Mouse (Mus musculus) v-Abl transformed pro-B cells (cell line): ENCODE data around the gene Igfbpl1.

Experiments used
- in situ Hi-C, 2 experiments: fragments of 400-800 bp; cut with MboI; formaldehyde crosslinking; loops; one replicate each; pipeline ENCODE4 v1.15.1; 2025; ENCODE audit not compliant: unreplicated experiment in 2 of 2

Igfbpl1 gene

DNA sequence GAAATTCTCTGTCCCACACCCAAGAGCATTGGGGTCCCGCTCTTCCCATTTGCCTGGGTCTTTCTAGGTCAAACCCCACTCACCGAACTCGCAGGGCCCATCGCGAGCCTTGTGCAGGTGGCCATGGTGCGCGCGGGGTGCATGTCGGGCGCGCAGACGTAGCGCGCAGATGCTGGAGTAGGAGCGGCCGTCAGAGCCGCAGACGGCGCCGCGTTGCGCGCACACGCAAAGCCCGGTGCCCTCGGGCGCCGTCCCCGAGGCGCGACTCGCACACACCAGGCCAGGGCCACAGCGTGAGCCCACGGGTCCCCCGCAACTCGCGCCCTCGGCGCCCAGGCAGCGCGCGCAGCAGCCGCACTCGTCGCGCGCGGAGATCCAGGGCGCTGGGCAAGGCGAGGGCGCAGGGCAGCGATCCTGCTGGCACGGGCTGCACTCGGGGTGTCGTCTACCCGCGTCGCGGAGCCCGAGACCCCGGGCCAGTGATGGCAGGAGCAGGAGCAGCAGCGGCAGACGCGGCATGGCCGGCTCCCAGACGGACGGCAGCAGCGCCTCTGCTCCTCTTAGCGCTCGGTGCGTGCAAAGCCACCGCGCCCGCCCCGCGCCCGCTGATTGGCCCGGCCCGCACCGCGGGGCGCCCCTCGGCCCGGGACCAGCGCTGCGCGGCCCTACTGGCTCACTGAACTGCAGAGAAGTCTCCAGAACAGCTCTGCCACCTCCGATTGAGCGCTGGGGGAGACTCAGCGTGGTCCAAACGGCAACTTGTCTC lies at the start of gene Igfbpl1:
Gene Igfbpl1 (minus strand): TSS at position 649 of the 766 bp plus-strand sequence.
- in situ Hi-C loops = no loop called here

- in situ Hi-C loops = no loop called here
Measured at GRCm38 (mm10) chr4:45872147-45872546, 45.4 kb upstream of the Igfbpl1 start.

- in situ Hi-C loops = no loop called here
Measured at GRCm38 (mm10) chr4:45869021-45869815, 42.5 kb upstream of the Igfbpl1 start.

GRCm38 (mm10) chr4:45867416-45867815 lies 40.7 kb upstream of the Igfbpl1 start:
- in situ Hi-C loops = no loop called here

DNA sequence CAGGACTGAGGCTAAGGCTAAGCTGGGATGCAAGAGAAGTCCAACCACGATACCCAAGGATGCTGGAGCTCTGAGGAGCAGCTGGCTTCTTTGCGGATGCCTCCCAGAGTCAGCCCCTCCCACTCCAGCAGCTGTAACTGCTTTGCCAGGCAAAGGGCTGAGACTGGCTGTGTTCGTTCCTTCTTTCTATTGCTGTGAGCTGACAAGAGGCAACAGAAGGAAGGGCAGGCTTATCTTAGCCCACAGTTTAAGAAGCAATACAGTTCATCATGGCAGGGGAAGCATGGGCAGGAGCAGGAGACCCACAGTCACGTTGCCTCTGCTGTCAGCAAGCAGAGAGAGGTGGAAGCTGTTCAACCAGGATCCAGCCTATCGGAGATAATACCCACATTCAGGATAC lies 34.4 kb upstream of the Igfbpl1 start:
- in situ Hi-C loops = no loop called here

GRCm38 (mm10) chr4:45855803-45856424 lies 29.2 kb upstream of the Igfbpl1 start:
- in situ Hi-C loops = loop anchor here (10.0 kb wide), 4 partner anchors 241 to 841 kb away; partner anchors contain the start of genes Polr1e (in 1 of the 2) and Zbtb5 (in 1 of the 2)

GRCm38 (mm10) chr4:45853496-45854246 lies 26.9 kb upstream of the Igfbpl1 start:
- in situ Hi-C loops = loop anchor here (10.0 kb wide), 4 partner anchors 239 to 839 kb away; partner anchors contain the start of genes Polr1e (in 1 of the 2) and Zbtb5 (in 1 of the 2)

DNA sequence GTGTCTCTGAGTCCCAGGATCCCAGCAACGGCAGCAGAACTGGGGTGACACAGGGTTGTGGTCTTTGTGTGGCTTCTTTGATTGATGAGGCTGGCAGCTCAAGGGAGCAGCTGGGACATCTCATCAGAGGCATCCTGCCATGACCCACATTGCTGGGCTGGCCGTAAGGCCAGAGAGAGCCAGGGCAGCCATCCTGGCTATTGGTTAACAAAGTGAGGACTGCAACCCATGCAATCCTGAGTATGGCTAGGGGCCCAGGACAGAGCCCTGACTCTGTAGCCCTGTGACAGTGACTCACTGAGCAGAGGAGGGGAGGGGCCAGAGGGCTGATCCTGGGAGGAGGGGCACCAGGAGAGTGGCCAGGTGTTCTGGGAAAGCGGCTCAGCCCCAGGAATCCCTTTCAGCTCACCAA lies 24.9 kb upstream of the Igfbpl1 start:
- in situ Hi-C loops = loop anchor here (10.0 kb wide), 4 partner anchors 237 to 837 kb away; partner anchors contain the start of genes Polr1e (in 1 of the 2) and Zbtb5 (in 1 of the 2)

- in situ Hi-C loops = no loop called here
Measured at GRCm38 (mm10) chr4:45849419-45849818, 22.7 kb upstream of the Igfbpl1 start.

DNA sequence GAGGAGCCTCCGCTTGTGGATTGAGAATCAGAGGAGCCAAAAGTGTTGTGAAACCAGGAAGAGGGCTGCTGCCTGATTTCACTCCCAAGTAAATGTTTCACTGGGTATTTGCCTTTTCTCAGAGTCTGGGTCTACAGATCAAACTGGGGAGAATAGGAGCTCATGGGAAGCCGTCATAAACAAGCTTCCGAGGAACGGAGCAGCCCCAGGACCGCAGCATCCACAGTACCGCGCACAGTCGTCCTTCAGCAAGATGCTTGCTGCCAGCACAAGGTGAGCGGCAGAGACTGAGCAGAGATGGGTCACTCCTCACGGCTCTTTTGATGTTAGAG lies 22.1 kb upstream of the Igfbpl1 start:
- in situ Hi-C loops = no loop called here

DNA sequence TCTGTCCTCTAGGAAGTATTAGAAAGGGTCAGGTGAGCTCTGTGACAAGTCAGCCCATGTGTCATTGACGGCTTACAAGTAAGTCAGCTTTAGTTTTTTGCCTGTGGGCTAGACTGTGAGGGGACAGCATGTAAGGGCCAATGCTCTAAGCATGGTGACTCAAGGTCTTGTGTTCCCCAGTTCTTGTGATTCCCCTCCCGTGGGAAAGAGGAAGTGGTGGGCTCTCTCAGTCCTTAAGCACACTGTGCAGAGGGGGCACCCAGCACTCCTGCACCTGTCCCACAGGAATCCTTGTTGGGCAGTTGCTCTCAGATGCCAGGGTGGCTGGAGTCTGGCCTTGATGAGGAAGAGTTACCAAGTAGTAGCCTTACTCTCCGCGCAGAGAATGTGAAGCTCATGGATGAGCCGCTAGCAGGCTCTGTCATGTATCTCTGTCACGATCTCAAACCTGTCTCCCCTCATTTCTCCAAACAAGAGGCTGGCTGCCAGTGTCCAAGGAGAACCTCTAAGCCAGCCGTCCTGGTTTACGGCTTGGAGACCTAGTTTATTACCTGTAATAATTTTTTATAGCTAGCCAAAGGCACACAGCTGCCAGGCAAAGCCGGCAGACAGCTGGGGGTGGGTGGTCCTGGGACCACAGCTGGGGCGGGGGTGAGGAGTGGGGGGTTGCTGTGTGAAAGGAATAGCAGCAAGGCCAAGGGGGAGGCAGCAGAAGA lies 21.5 kb upstream of the Igfbpl1 start, which contains the start of gene Stra6l:
Gene Stra6l (plus strand): TSS at position 556 of the 716 bp plus-strand sequence.
- in situ Hi-C loops = no loop called here

GRCm38 (mm10) chr4:45846263-45846662 lies 19.5 kb upstream of the Igfbpl1 start:
- in situ Hi-C loops = no loop called here

- in situ Hi-C loops = no loop called here
Measured at GRCm38 (mm10) chr4:45844355-45844754, 17.6 kb upstream of the Igfbpl1 start.

GRCm38 (mm10) chr4:45833461-45833860 lies 6.7 kb upstream of the Igfbpl1 start:
- in situ Hi-C loops = no loop called here

DNA sequence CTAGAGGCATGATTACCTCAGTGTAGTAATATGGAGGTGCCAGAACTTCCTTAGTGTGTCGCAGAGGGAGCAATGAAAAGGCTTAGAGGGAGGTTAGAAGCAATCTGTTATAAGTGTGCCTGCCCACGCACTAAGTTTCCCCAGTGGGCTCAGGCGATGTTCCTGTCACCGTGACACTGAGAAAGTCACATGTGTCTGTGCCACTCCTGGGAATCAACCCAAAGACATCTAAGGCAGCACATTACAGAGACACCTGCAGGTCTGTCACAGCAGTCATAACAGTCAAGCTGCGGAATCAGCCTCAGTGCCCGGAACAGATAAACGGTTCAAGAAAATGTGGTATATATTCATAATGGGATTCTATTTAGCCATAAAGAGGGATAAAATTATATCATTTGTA lies 5.3 kb upstream of the Igfbpl1 start:
- in situ Hi-C loops = no loop called here

- in situ Hi-C loops = no loop called here
Measured at GRCm38 (mm10) chr4:45829907-45830759, 3.4 kb upstream of the Igfbpl1 start.

DNA sequence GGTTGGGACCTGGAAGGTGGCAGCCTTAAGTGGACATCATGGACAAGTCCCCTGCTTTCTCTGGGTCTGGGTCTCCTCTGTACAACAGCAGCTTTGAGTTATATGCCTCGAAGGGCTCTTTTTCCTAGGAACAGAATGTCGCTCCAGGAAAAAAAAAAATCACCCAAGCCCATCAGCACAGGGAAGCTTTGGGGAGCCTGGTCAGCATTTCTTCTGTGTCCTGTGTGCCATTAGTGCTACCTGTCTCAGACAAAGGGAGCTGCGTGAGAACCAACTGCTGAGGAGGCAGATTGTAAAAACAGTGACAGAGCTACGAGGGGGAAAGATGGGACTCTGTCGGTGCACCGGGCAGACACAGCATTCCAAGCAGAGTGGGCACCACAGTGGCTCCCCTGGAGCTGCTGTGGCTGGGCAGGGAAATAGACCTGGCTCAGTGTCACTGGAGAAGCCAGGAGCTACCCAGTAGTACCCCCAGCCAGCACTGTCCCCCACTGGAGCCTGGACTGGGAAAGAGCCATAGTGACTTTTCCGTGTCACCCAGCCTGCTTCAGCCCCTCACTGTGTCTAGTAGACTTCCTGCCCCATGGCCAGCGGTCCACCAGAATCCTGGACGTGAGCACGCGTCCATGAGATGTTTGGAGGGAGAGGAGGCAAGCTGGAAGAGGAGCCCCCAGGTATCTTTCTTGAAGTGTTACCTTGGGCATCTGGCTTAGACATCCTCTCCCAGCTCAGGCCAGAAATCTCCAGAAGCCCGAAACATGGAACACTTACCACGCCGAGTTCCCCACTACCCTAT lies 1.8 kb downstream of the Igfbpl1 start:
- in situ Hi-C loops = loop anchor here in 1 of 2 experiments (5.0 kb wide), 1 partner anchor 43 kb away; no protein-coding TSS in a partner anchor
